Mouse (Mus musculus) gonadal fat pad, adult 2 months (tissue): ENCODE measurements around the gene Myo1d. TPM values are rescaled to one million over a fixed set of nuclear protein-coding genes. Genes with fewer than 3 reads are reported as not detected.

Experiments used
- DNase-seq: peaks from one replicate; pipeline ENCODE4 v3.0.0-alpha.2; 2012; ENCODE audit warnings: low read depth
- polyA plus RNA-seq: library from polyadenylated mRNA; depleted of rRNA; stranded (reverse); fragments of >200 nt; gene quantifications from 2 replicates; pipeline ENCODE4 v1.2.3, GENCODE M21; 2012

Gene Myo1d
- polyA plus RNA-seq, 1 experiment = 19.7 TPM

DNA sequence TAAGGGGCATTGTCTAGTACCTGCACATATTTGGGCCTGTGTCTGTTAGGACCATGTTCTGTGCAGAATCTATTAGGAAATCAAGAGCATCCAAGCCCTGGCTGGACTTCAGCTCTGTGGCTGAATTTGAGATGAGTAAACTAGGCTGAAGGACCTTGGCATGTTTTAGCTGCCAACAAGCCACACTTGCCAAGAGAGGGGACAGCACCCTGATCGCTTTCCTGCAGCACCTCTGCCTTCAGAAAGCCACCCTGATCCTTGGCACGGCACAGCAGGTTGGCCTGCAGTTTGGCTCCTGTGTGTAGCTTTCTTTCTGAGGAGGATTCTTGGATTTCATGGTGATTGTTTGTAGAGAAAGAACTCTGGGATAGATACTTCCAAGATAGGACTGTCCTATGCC, 1.7 kb upstream of the Myo1d start:
- DNase-seq = no peak

- DNase-seq = no peak
Measured at GRCm38 (mm10) chr11:80778916-80779526, 804 bp downstream of the Myo1d start.

GRCm38 (mm10) chr11:80778157-80778556, 1.7 kb downstream of the Myo1d start:
- DNase-seq = no peak

GRCm38 (mm10) chr11:80777708-80778107, 2.1 kb downstream of the Myo1d start:
- no peak for DNase-seq

GRCm38 (mm10) chr11:80775535-80775934, 4.3 kb downstream of the Myo1d start:
- no peak for DNase-seq

- no peak for DNase-seq
Measured at GRCm38 (mm10) chr11:80772595-80773210, 7.1 kb downstream of the Myo1d start.

GRCm38 (mm10) chr11:80771596-80772250, 8.1 kb downstream of the Myo1d start:
- no peak for DNase-seq

DNA sequence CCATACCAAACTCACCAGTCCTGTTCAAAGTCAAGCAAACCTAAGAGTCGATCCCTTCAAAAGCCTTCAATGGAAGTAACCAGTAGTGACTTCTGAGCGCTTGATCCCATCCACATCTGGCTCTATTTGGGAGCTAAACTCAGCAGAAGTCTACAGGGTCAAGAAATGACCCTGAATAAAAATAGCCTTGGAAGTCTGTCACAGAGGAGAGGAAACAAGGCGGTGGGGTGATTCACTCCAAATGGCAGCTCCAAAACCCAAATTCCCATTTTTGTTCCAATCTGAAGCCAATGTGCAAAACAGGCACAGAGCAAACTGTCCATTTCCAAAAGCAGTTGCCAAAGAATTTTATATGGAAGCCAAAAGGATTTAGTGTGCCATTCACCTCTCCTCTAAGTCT, 8.6 kb downstream of the Myo1d start:
- DNase-seq = no peak

DNA sequence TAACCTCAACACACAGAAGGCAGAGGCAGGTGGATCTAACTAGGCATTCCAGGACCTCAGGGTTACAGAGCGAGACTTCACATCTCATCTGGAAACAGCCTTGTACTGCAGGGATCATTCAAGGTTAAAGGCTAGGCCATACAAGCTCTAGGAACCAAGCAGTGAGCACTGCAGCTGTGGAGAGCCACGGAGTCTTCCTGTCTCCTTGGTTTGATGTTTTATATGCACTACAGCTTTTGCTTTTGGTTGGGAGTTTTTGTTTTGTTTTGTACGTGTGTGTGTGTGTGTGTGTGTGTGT, 12.6 kb downstream of the Myo1d start:
- no peak for DNase-seq

DNA sequence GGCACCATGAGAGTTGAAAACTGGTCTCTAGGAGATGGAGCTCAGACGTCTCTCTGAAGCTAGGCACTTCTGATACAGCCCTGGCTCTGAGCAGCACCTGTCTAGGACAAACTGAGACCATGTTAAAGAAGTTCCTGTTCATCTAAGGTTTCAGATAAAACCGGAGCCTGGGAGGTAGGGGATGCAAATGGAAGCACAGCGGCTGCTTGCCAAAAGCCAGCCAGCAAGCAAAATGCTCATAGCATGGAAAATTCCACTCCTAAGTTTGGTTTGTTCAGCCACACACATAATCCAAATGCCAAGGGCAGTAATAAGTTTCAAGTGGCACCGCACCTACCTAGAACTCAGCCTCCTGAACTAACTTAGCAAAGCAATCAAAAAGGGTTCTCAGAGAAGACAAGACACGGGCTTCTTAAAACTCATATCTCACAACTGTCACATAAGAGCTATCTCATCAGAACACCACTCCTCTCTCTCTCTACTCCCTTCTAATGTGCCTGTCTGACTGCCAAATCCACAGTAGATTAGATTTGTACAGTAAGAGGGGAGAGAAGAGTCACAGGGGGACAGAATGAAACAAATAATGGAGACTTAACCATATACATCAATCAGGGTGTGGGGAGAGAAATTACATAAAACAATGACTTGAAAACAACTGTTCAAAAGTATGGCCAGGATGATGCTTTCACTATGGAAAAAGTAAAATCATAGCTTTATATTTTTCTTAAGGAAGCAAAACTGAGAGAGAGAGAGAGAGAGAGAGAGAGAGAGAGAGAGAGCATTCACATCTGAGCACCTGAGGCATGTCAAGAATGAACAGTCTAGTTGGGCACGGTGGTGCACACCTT, 13.1 kb downstream of the Myo1d start:
- no peak for DNase-seq

DNA sequence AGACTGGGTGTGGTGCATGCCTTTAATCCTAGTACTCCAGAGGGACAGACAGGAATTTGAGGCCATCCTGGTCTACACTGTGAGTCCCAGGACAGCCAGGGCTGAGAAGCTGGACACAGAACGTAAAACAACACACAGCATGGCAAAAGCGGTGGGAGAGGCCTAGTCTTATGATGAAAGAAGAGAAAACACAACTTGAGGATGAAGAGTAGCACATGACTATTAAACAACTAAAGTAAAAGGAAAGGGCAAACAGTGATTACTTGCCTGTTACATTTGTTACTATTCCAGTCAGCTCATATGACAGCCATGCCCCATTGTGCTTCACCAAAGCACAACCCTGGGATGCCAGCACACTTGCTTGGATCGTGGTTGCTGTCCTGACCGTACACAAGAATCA, 13.8 kb downstream of the Myo1d start:
- no peak for DNase-seq

DNA sequence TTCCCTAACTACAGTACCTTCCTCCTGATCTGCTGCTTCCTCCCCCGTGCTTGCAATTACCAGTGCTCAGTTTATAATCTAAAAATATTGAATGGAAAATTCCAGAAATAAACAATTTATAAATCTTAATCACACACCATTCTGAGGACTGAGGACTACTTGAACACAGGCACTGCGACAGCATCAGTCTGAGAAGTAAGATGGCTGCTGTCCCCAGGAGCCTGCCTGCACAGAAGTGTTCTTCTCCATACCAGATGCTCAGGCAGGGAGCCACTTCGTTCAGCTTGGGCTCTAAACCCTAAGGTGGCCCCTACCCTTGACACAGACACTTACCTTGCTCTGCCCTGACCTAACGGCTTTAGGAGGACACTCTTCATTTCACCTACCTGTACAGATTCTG, 17.8 kb downstream of the Myo1d start:
- DNase-seq = no peak

DNA sequence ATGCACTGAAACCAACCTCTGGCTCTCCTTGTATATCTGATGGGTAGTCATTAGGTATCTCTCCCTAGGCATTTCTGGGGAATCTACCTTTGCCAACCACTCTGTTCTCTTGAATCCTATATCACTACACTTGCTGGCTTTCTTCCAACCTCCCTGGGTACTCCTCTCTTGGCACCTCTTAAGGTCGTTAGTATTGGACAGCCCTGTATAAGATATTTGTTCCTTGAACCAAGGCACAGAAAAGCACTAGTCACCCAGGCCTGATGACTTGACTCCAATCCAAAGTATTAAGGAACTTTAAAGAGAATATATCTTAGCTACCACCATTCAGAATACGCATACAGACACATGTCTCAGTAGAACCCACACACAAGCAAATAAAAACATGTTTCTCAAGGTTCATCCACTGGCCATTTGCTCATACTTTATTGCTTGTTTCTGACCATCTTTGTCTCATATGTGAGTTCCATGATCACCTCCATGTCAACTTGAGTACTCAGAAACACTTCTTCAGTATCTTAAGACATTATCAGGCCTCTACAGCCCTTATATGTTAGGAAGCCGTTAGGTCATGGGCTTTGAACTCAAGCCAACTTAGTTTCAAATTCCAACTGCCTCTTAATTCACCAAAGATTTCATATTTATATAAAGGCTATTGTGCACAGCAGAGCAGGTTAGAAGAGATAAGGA, 18.4 kb downstream of the Myo1d start:
- DNase-seq = no peak

DNA sequence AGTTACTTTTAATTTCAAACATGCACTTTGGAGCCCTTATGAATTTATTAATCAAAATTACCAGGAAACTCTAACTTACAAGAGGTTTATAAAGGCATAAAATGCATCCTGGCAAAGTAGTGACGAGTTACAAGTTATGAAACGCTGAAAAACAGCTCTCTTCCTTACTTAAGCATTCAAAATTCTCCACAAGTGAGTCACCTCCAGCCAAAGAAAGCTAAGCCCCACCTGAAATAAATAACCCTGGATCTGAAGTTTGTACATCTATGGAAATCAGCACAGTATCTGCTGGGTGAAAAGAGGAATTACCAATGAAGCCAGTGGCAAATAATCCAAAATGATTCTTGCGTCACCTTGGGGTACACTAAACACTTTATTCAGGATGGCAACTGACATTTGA, 20.8 kb downstream of the Myo1d start:
- no peak for DNase-seq

DNA sequence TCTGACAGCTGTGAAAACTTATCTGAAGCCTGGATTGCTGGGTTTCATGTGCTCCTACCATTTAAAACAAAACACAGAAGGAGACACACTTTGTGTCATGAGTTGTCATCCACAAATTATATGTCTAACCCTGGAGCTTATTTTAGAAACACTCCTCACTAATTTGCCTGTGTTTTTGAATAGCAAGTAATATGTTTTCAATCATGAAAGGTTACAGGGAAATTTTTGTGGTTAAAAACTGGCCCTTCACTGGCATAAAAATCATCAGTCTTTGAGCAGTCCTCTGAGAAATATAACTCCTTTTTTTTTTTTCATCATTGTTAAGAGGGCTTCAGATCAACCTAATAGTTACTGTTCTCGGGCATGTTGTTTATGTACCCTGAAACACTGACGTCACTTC, 25.6 kb downstream of the Myo1d start:
- DNase-seq = no peak

GRCm38 (mm10) chr11:80751168-80751567, 28.7 kb downstream of the Myo1d start:
- DNase-seq = no peak

DNA sequence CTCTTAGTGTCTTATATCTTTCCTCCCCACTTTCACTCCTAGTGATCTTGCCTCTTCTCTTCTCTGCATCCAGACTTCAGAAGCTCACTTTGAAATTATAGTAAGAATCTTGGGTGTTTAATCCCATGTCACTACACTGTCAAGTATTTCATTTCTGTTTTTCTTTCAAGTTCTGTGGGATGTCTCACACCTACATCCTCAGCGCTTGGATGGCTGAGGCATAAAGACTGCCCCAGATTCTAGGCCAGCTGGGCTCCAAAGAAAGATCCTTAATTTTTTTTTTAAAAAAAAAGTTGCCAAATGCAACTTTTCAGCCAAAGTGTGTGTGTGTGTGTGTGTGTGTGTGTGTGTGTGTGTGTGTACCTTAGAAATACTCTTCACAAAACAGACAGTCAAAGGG, 30.6 kb downstream of the Myo1d start:
- DNase-seq = no peak

GRCm38 (mm10) chr11:80745426-80745825, 34.4 kb downstream of the Myo1d start:
- no peak for DNase-seq

DNA sequence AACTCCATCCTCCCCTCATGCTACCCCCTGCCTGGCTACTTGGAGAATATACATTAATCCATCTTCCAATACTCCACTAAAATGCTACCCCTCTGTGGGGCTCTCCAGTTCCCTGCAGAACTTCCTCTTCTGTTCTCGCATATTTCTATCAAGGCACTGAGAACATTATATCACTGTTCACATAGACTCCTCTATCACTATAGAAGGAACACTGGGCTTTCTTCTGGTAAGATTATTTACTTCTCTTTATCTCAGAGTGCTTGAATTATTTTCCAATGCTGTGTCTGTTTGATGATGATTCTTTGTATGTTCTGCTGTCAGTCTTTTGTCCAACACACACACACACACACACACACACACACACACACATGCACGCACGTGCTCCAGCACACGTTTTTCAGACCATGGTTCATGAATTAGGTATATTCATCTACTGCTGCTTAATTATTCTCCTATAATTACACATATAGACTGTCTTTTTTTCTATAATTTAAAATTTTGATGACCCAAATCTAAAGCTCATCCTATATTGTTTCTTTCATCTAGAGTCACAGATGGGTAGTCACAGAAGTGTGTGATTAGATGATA, 35.9 kb downstream of the Myo1d start:
- DNase-seq = no peak

- DNase-seq = no peak
Measured at GRCm38 (mm10) chr11:80742462-80742861, 37.4 kb downstream of the Myo1d start.

DNA sequence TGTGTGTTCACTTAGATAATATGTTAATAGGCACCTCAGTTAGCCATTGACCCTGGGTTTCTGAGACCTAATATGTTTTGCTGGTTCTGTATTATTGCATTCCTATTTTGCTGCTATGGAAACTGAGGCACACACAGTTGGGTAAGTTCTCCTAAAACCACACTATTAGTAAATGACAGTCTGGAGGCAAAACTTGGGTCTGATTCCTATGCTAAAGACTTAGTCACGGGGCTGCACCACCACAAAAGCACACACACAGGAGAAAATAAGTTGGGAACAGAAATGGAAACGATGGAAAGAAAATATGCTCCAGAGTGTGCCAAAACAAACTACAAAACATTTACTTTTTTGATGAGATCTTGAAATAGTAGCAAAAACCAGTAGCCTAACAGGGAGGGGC, 45.1 kb downstream of the Myo1d start:
- DNase-seq = no peak

DNA sequence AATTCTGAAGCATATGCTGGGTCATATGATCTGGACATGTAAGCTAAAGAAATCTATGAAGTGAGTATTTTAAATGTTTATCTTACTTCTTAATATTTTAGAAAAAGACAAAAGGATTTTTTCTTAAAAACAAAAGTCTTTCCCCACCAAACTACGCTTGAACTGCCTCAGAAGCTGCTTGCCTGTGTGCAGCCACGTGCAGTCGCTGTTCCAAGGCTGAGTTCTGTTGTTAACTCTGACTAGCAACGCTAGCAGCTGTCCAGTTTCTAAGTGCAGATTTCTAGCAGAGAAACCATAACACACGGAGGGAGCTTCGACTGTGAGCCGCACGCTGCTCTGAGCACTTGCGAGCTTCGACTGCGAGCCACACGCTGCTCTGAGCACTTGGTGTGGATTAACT, 55.1 kb downstream of the Myo1d start:
- DNase-seq = no peak
